ENCODE assay signal across 8 mouse cellular contexts in genomic region chr8:109779431-109780228, GRCm38 (mm10). TPM values are rescaled to one million over a fixed set of nuclear protein-coding genes. Genes with fewer than 3 reads are reported as not detected.
DNase-seq lines count a peak whose midpoint lies in the region; ATAC-seq and TF ChIP-seq lines count a peak whose summit lies in the region.

No protein-coding gene starts in this region.

- peak overlapping the region; percentile 89 for H3K4me3 ChIP-seq in spleen, adult 2 months (ENCODE audit: extremely low read depth, insufficient read depth, insufficient read length)
- H3K4me3 ChIP-seq in forebrain, embryonic 11.5 days (ENCODE audit: low read depth, low read length), result peak overlapping the region; percentile 96
- H3K4me3 ChIP-seq in limb, embryonic 12.5 days (replicated peaks), result peak overlapping the region; percentile 98

- no peaks in the 10 kb centered on the region for H3K9me3 ChIP-seq in forebrain, embryonic 11.5 days (ENCODE audit: control insufficient read depth, low read length)
- no peaks in the 10 kb centered on the region for H3K9me3 ChIP-seq in limb, embryonic 12.5 days

- no peak for ATAC-seq in forebrain, embryonic 11.5 days (replicated peaks; ENCODE audit: low FRiP score)
- ATAC-seq in limb, embryonic 12.5 days (ENCODE audit: insufficient number of reproducible peaks, insufficient read depth, low FRiP score, low TSS enrichment, low read depth), result no peak

- TF ChIP-seq POLR2A in spleen, adult 2 months (IDR thresholded peaks at IDR 0.05; ENCODE audit: low read depth, low read length), result no peak

- peaks cover 6% of the 10 kb centered on the region for H3K4me1 ChIP-seq in spleen, adult 2 months (ENCODE audit: control insufficient read depth, insufficient read depth, insufficient read length)
- H3K4me1 ChIP-seq in forebrain, embryonic 11.5 days (replicated peaks; ENCODE audit: control insufficient read depth, insufficient read depth, low read length), result peaks cover 4% of the 10 kb centered on the region; the same call in 1 of the 2 replicates
- H3K4me1 ChIP-seq in limb, embryonic 12.5 days (replicated peaks), result peaks cover 14% of the 10 kb centered on the region

- H3K4me2 ChIP-seq in forebrain, embryonic 11.5 days (ENCODE audit: low read depth, low read length, severe bottlenecking), result peak overlapping the region; percentile 93
- peak overlapping the region; percentile 85 for H3K4me2 ChIP-seq in limb, embryonic 12.5 days

- peak overlapping the region; percentile 98 for H3K27ac ChIP-seq in spleen, adult 2 months (ENCODE audit: insufficient read depth, low read length)
- no peak overlapping the region for H3K27ac ChIP-seq in forebrain, embryonic 11.5 days (ENCODE audit: low read depth, low read length)
- peak overlapping the region; percentile 98 for H3K27ac ChIP-seq in limb, embryonic 12.5 days

- no peaks in the 10 kb centered on the region for H3K27me3 ChIP-seq in spleen, adult 2 months (ENCODE audit: control insufficient read depth, insufficient read depth, low read length)
- no peaks in the 10 kb centered on the region for H3K27me3 ChIP-seq in forebrain, embryonic 11.5 days (ENCODE audit: control insufficient read depth, insufficient read depth, low read length)
- H3K27me3 ChIP-seq in limb, embryonic 12.5 days, result peaks cover 8% of the 10 kb centered on the region

- DNase-seq in spleen, adult 2 months (ENCODE audit: low read depth in 1 of 2, low spot score in 2 of 2), result no peak
- no peak for DNase-seq in spleen, adult 12 weeks (ENCODE audit: low spot score)
- no peak for DNase-seq in forebrain, embryonic 11.5 days (ENCODE audit: low spot score)
- peak; percentile 1 to 16 for DNase-seq in natural killer cell, adult 2 months (ENCODE audit: low spot score in 2 of 2)
- no peak for DNase-seq in right cerebral cortex, postnatal 14 days
- DNase-seq in urinary bladder, postnatal 4 days (ENCODE audit: low spot score in 2 of 2), result no peak
- DNase-seq in left cerebral cortex, postnatal 4 days, result no peak

- H3K36me3 ChIP-seq in spleen, adult 2 months (ENCODE audit: control insufficient read depth, insufficient read depth, low read length), result no peaks in the 10 kb centered on the region
- H3K36me3 ChIP-seq in forebrain, embryonic 11.5 days (ENCODE audit: control insufficient read depth, insufficient read depth, low read length), result no peaks in the 10 kb centered on the region
- no peaks in the 10 kb centered on the region for H3K36me3 ChIP-seq in limb, embryonic 12.5 days

- no peak for TF ChIP-seq CTCF in spleen, adult 2 months (IDR thresholded peaks at IDR 0.05; ENCODE audit: extremely low read depth, insufficient read depth, insufficient read length, insufficient replicate concordance)

- WGBS in spleen, adult 2 months, result 18% methylated on average over 24 of the region's 24 CpGs
- 26% methylated on average over 24 of the region's 24 CpGs for WGBS in forebrain, embryonic 11.5 days
- 22% methylated on average over 24 of the region's 24 CpGs for WGBS in limb, embryonic 12.5 days

- intact Hi-C loops in left cerebral cortex, postnatal 4 days (cut with DNase I), result no loop called here

- H3K9ac ChIP-seq in forebrain, embryonic 11.5 days (ENCODE audit: low read length), result peak overlapping the region; percentile 96
- peak overlapping the region; percentile 95 for H3K9ac ChIP-seq in limb, embryonic 12.5 days (replicated peaks)

RNA-seq across cellular contexts. Expression of gene Ap1g1, which starts 1.3 kb away (rescaled TPM):
- polyA plus RNA-seq in spleen, adult 2 months (2012; rRNA removed), result 15.9 and 16.5 TPM in 2 replicates
- polyA plus RNA-seq in forebrain, embryonic 11.5 days (2014; fragmentation: Nextera tagmentation; extraction: Ambion mirVana), result 47.0 and 47.1 TPM in 2 replicates
- 51.6 and 56.1 TPM in 2 replicates for polyA plus RNA-seq in limb, embryonic 12.5 days (2016; fragmentation: Nextera tagmentation; extraction: Ambion mirVana)
- 100 to 1,000 TPM; 110 to 116 TPM for total RNA-seq in left cerebral cortex, postnatal 4 days (2021)

RNA-seq across cellular contexts. Expression of gene Atxn1l, which starts 42.1 kb away (rescaled TPM):
- polyA plus RNA-seq in spleen, adult 2 months (2012; rRNA removed), result 7.8 and 20.8 TPM in 2 replicates
- 8.3 and 8.6 TPM in 2 replicates for polyA plus RNA-seq in forebrain, embryonic 11.5 days (2014; fragmentation: Nextera tagmentation; extraction: Ambion mirVana)
- polyA plus RNA-seq in limb, embryonic 12.5 days (2016; fragmentation: Nextera tagmentation; extraction: Ambion mirVana), result 9.2 and 10.0 TPM in 2 replicates
- 10 to 100 TPM; 28.7 to 34.0 TPM for total RNA-seq in left cerebral cortex, postnatal 4 days (2021)

Comparison
In these comparisons a context has a peak if more than half of its experiments do, and no peak if none do; other contexts are left out.
1. DNase-seq: peak in natural killer cell, adult 2 months (2 of 2); none in spleen, adult 2 months (0 of 2), spleen, adult 12 weeks (single experiment), forebrain, embryonic 11.5 days (single experiment), right cerebral cortex, postnatal 14 days (single experiment), urinary bladder, postnatal 4 days (0 of 2) and left cerebral cortex, postnatal 4 days (single experiment).
2. Peak in every context shown above with its lines, with median percentiles within 50 percentile points of each other: H3K4me3 ChIP-seq.